Mouse (Mus musculus) MEL (cell line): ENCODE results near the gene Vmn1r122. TPM values are rescaled to one million over a fixed set of nuclear protein-coding genes. Genes with fewer than 3 reads are reported as not detected.
"Not testable (repeated sequence)": the region's sequence is repeated elsewhere in the genome, so short reads cannot be mapped to it uniquely, and the experiment has no call there.

Experiments used
- DNase-seq: peaks from one replicate; pipeline ENCODE4 v3.0.0; 2011; ENCODE audit warnings: low read depth, low spot score
- H3K27ac ChIP-seq: 2 replicates; pipeline ENCODE4 v1.5.1; 2012; ENCODE audit warnings: low read depth, mild to moderate bottlenecking, control low read depth, low read length, moderate library complexity; ENCODE audit not compliant: control insufficient read depth
- H3K27me3 ChIP-seq, 2 experiments: fragments of 150-350 bp in 1 of 2; sonication (generic) in 1 of 2; 2 replicates each; pipeline ENCODE4 v1.6.1; 2012; ENCODE audit warnings: low read length in 2 of 2, mild to moderate bottlenecking in 2 of 2, improper control_type of control experiment in 1 of 2, moderate library complexity in 1 of 2; ENCODE audit not compliant: insufficient read depth in 2 of 2, control insufficient read depth in 1 of 2
- H3K36me3 ChIP-seq, 2 experiments: 2 replicates each; pipeline ENCODE4 v1.6.1; 2012 to 2014; ENCODE audit warnings: low read length in 2 of 2, improper control_type of control experiment in 1 of 2, inconsistent platforms in 1 of 2, mild to moderate bottlenecking in 1 of 2; ENCODE audit not compliant: insufficient read depth in 2 of 2, control insufficient read depth in 1 of 2
- H3K4me1 ChIP-seq, 2 experiments: fragments of 150-350 bp in 1 of 2; sonication (generic) in 1 of 2; 2 replicates each; pipeline ENCODE4 v1.6.1; 2012; ENCODE audit warnings: low read length in 2 of 2, improper control_type of control experiment in 1 of 2, mild to moderate bottlenecking in 1 of 2; ENCODE audit not compliant: insufficient read depth in 2 of 2, control insufficient read depth in 1 of 2
- H3K4me3 ChIP-seq, 2 experiments: fragments of 150-350 bp in 1 of 2; sonication (generic) in 1 of 2; 2 replicates each; pipeline ENCODE4 v1.5.1; 2012; ENCODE audit warnings: low read depth in 2 of 2, low read length in 2 of 2, mild to moderate bottlenecking in 2 of 2, moderate library complexity in 2 of 2, control low read depth in 1 of 2, improper control_type of control experiment in 1 of 2; ENCODE audit not compliant: control insufficient read depth in 1 of 2, insufficient read depth in 1 of 2
- H3K79me2 ChIP-seq: 2 replicates; pipeline ENCODE4 v1.6.1; 2012; ENCODE audit warnings: mild to moderate bottlenecking, low read length, moderate library complexity; ENCODE audit not compliant: control insufficient read depth, poor library complexity, insufficient read depth
- H3K9ac ChIP-seq: 2 replicates; pipeline ENCODE4 v1.6.1; 2012; ENCODE audit warnings: low read depth, mild to moderate bottlenecking, control low read depth, low read length, moderate library complexity; ENCODE audit not compliant: control insufficient read depth, poor library complexity, severe bottlenecking
- H3K9me3 ChIP-seq: fragments of 150-350 bp; sonication (generic); replicated peaks from 2 replicates; pipeline ENCODE4 v1.6.1; 2012; ENCODE audit warnings: mild to moderate bottlenecking, low read length, improper control_type of control experiment, moderate library complexity; ENCODE audit not compliant: insufficient read depth
- polyA plus RNA-seq, 2 experiments: library from polyadenylated mRNA; stranded (reverse) in 1 of 2; unstranded in 1 of 2; fragments of >175 nt in 1 of 2; fragments of >200 nt in 1 of 2; gene quantifications; 2 replicates each; pipeline versions ENCODE4 v1.2.1 to v1.2.4; 2012; ENCODE audit warnings: low replicate concordance in 2 of 2, low read depth in 1 of 2; ENCODE audit not compliant: insufficient read length in 2 of 2, insufficient read depth in 1 of 2, missing spikeins in 1 of 2
- total RNA-seq: library from RNA; depleted of rRNA; stranded (reverse); fragments of 300-350 nt; gene quantifications from 2 replicates; pipeline ENCODE4 v1.2.3, GENCODE M21; 2012; rRNA removed

Gene Vmn1r122
- not detected in 2 replicates for total RNA-seq
- polyA plus RNA-seq: not detected

DNA sequence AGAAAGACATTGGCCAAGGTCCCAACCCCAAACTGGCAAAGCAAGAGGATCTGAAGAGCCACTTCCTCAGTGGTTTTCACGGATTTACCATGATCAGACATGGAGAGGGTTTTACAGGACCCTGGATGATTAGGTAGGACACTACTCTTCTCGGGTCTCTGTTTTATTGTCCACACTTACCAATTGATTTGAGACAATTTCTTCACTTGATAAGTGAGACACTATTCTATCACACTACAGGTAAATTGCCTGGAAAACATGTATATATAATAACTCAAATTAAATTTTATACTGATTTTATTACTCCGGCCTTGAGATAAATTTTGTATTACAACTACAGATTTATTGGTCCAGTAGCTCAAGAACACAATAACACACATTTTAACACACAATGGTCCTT is at the start of gene Vmn1r122:
Gene Vmn1r122 (minus strand): TSS at position 101 of the 400 bp plus-strand sequence.
- H3K4me1 ChIP-seq, H3K79me2 ChIP-seq, H3K9ac ChIP-seq, H3K4me3 ChIP-seq, H3K27ac ChIP-seq, DNase-seq, H3K36me3 ChIP-seq, H3K9me3 ChIP-seq, H3K27me3 ChIP-seq: not testable (repeated sequence)

DNA sequence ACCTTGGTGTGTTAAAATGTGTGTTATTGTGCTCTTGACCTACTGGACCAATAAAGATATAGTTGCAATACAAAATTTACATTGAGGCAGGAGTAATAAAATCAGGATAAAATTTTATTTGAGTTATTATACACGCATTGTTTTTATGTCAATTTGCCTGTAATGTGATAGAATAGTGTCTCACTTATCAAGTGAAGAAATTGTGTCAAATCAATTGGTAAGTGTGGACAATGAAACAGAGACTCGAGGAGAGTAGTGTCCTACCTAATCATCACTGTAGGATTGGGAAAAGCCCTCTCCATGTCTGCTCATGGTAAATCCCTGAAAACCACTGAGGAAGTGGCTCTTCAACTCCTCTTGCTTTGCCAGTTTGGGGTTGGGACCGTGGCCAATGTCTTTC is 28.0 kb upstream of the Vmn1r122 start, which contains the start of gene Vmn1r123:
Gene Vmn1r123 (plus strand): TSS at position 301 of the 400 bp plus-strand sequence.
- H3K4me1 ChIP-seq, H3K79me2 ChIP-seq, H3K27ac ChIP-seq, H3K27me3 ChIP-seq, H3K9ac ChIP-seq, H3K36me3 ChIP-seq, DNase-seq, H3K9me3 ChIP-seq, H3K4me3 ChIP-seq: not testable (repeated sequence)

DNA sequence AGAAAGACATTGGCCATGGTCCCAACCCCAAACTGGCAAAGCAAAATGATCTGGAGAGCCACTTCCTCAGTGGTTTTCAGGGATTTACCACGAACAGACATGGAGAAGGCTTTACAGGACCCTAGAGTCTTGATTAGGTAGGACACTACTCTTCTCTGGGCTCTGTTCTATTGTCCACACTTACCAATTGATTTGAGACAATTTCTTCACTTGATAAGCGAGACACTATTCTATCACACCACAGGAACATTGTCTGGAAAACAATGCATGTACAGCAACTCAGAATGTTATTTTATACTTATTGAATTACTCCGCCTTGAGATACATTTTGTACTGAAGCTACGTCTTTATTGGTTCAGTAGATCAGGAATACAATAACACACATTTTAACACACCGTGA is 35.5 kb downstream of the Vmn1r122 start, which contains the start of gene Vmn1r121:
Gene Vmn1r121 (minus strand): TSS at position 101 of the 400 bp plus-strand sequence.
- H3K27ac ChIP-seq, H3K4me1 ChIP-seq: not testable (repeated sequence)

More for the DNA sequence above, 35.5 kb downstream of the Vmn1r122 start, which contains the start of gene Vmn1r121:
- not testable (repeated sequence) for DNase-seq, H3K9ac ChIP-seq, H3K79me2 ChIP-seq, H3K36me3 ChIP-seq, H3K9me3 ChIP-seq, H3K27me3 ChIP-seq, H3K4me3 ChIP-seq

Other genes with a start within 250 kb of the Vmn1r122 start
- gene Vmn1r118, start 221.8 kb downstream of the Vmn1r122 start, total RNA-seq: not detected in 2 replicates
- not detected for gene Vmn1r118, start 221.8 kb downstream of the Vmn1r122 start, polyA plus RNA-seq
- gene Vmn1r119, start 121.7 kb downstream of the Vmn1r122 start, total RNA-seq: not detected in 2 replicates
- gene Vmn1r119, start 121.7 kb downstream of the Vmn1r122 start, polyA plus RNA-seq: not detected
- gene Vmn1r120, start 80.3 kb downstream of the Vmn1r122 start, total RNA-seq: not detected in 2 replicates
- not detected for gene Vmn1r120, start 80.3 kb downstream of the Vmn1r122 start, polyA plus RNA-seq
- gene Vmn1r121, start 35.6 kb downstream of the Vmn1r122 start, total RNA-seq: not detected in 2 replicates
- not detected for gene Vmn1r121, start 35.6 kb downstream of the Vmn1r122 start, polyA plus RNA-seq
- not detected in 2 replicates for gene Vmn1r123, start 28.1 kb upstream of the Vmn1r122 start, total RNA-seq
- not detected for gene Vmn1r123, start 28.1 kb upstream of the Vmn1r122 start, polyA plus RNA-seq
- gene Gm5157, start 56.3 kb upstream of the Vmn1r122 start, total RNA-seq: not detected in 2 replicates
- not detected for gene Gm5157, start 56.3 kb upstream of the Vmn1r122 start, polyA plus RNA-seq
- not detected in 2 replicates for gene Vmn1r124, start 126.5 kb upstream of the Vmn1r122 start, total RNA-seq
- not detected for gene Vmn1r124, start 126.5 kb upstream of the Vmn1r122 start, polyA plus RNA-seq
- gene Vmn1r125, start 138.1 kb upstream of the Vmn1r122 start, total RNA-seq: not detected in 2 replicates
- gene Vmn1r125, start 138.1 kb upstream of the Vmn1r122 start, polyA plus RNA-seq: not detected
- gene Vmn1r126, start 167.3 kb upstream of the Vmn1r122 start, total RNA-seq: not detected in 2 replicates
- gene Vmn1r126, start 167.3 kb upstream of the Vmn1r122 start, polyA plus RNA-seq: not detected
- gene Vmn1r127, start 185.7 kb upstream of the Vmn1r122 start, total RNA-seq: not detected in 2 replicates
- gene Vmn1r127, start 185.7 kb upstream of the Vmn1r122 start, polyA plus RNA-seq: not detected
- not detected in 2 replicates for gene Vmn1r128, start 215.2 kb upstream of the Vmn1r122 start, total RNA-seq
- gene Vmn1r128, start 215.2 kb upstream of the Vmn1r122 start, polyA plus RNA-seq: not detected
- gene Vmn1r129, start 227.2 kb upstream of the Vmn1r122 start, total RNA-seq: not detected in 2 replicates
- not detected for gene Vmn1r129, start 227.2 kb upstream of the Vmn1r122 start, polyA plus RNA-seq